Mouse (Mus musculus) small intestine, adult 2 months (tissue): ENCODE results near the gene M1ap.

Experiments
- CTCF ChIP-seq: fragments of 200-500 bp; IDR thresholded peaks from 2 replicates; pipeline ENCODE4 v1.5.1; 2012; ENCODE audit warnings: low read depth, mild to moderate bottlenecking, control low read depth, inconsistent platforms, low read length, moderate library complexity, mixed read lengths; ENCODE audit not compliant: insufficient replicate concordance, insufficient read length; ENCODE audit errors: extremely low read depth
- POLR2A ChIP-seq: fragments of 200-500 bp; IDR thresholded peaks from 2 replicates; pipeline ENCODE4 v1.6.1; 2012; ENCODE audit warnings: low read depth, mild to moderate bottlenecking, control low read depth, inconsistent platforms, low read length, moderate library complexity

- TF ChIP-seq CTCF: no peak
- TF ChIP-seq POLR2A: no peak
Measured at GRCm38 (mm10) chr6:82956553-82957251, 10.0 kb downstream of the M1ap start.
